Mouse (Mus musculus) olfactory bulb, adult 2 months (tissue): ENCODE results near the gene Sh2b2.

Experiments
- CTCF ChIP-seq: fragments of 200-500 bp; IDR thresholded peaks from 2 replicates; pipeline ENCODE4 v1.5.1; 2012; ENCODE audit warnings: low read depth, mild to moderate bottlenecking, low read length, moderate library complexity; ENCODE audit not compliant: insufficient read depth
- POLR2A ChIP-seq: fragments of 200-500 bp; IDR thresholded peaks from 2 replicates; pipeline ENCODE4 v1.6.1; 2012; ENCODE audit warnings: mild to moderate bottlenecking, low read depth, low read length, moderate library complexity; ENCODE audit not compliant: insufficient read depth

DNA sequence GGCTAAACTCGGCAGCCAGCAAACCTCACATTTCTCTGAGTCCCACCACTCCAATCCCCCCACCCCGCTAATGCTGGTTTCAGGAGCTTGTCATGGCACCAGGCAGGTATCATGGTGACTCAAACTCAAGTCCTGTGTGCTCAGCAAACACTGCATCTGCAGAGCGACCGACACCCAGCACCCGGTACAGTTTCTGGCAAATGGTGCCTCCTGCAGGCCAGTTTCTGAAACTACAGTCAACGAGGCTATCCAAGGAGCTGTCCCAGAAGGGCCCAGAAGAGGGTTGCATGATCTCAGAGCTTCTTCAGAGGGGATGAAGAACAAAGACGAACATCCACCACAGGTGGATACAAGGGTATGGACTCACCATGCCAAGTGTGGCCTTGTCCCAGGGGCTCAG is 4.6 kb upstream of the Sh2b2 start:
- TF ChIP-seq CTCF (peak; percentile 19; the same call in 1 of the 2 replicates), POLR2A (no peak)
